Mouse (Mus musculus) bone marrow macrophage, adult 2 months (primary cell): Measurements from ENCODE around the gene Mcat.

Experiments used
- CTCF ChIP-seq: IDR thresholded peaks from 2 replicates; pipeline ENCODE4 v1.5.1; 2012; ENCODE audit warnings: low read depth, mild to moderate bottlenecking, low read length, moderate library complexity
- POLR2A ChIP-seq: IDR thresholded peaks from 2 replicates; pipeline ENCODE4 v1.6.1; 2012; ENCODE audit warnings: mild to moderate bottlenecking, low read depth, low read length, borderline replicate concordance

DNA sequence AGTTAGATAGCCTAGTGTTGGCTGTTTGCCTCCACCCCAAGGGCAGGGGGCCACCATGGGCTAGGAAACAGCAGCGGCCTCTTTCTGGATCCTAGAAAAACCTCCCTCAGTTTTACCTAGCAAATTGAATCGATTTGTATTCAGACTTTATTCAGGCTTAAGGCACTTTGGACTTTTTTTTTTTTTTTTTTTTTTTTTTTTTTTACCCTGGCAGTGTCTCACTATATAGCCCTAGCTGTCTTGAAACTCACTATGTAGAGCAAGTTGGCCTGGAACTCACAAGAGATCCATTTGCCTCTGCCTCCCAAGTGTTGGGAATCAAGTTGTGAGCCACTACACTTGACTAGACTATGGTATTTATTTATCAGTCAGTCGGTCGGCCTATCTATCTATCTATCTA, 33.2 kb upstream of the Mcat start:
- TF ChIP-seq CTCF, result no peak
- no peak for TF ChIP-seq POLR2A
